Mouse (Mus musculus) CH12.LX (cell line): ENCODE data around the gene Dhx40.

Experiments
- BHLHE40 ChIP-seq: IDR thresholded peaks from 2 replicates; pipeline ENCODE4 v1.6.1; 2011; ENCODE audit warnings: mild to moderate bottlenecking, low read depth, low read length, improper control_type of control experiment
- CTCF ChIP-seq, 2 experiments: IDR thresholded peaks in 1 of 2; conservative IDR thresholded peaks in 1 of 2; 2 replicates each; pipeline ENCODE4 v1.5.1; 2011 to 2012; ENCODE audit warnings: low read depth in 2 of 2, low read length in 2 of 2, improper control_type of control experiment in 1 of 2, inconsistent platforms in 1 of 2, mild to moderate bottlenecking in 1 of 2, moderate library complexity in 1 of 2
- SIN3A ChIP-seq: IDR thresholded peaks from 2 replicates; pipeline ENCODE4 v1.6.1; 2012; ENCODE audit warnings: low read length, improper control_type of control experiment, inconsistent platforms
- TCF12 ChIP-seq: IDR thresholded peaks from 2 replicates; pipeline ENCODE4 v1.6.1; 2014; ENCODE audit warnings: low read depth, mild to moderate bottlenecking, inconsistent platforms, low read length, improper control_type of control experiment

DNA sequence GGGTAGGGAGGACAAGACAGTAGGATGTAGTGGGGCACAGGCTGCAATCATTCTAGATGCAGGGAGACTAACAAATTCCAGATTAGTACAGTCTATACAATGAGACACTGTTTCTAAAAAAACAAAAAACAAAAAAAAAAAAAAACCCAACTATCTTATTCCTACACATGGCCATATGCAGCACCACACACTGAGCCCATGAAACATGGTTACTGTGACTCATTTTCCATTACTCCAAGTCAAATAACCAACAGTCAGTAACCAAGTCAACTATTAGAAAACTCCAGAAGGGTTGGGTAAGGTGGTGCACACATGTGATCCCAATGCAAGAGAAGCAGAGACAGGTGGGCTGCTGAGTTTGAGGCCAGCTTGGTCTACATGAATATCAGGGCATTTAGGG is 55.1 kb downstream of the Dhx40 start:
- no peak for TF ChIP-seq TCF12
- no peak for TF ChIP-seq CTCF (conservative IDR thresholded peaks at IDR 0.05 in 1 of 2, IDR thresholded peaks at IDR 0.05 in 1 of 2; ENCODE audit: low read depth in 2 of 2, low read length in 2 of 2)
- no peak for TF ChIP-seq BHLHE40
- no peak for TF ChIP-seq SIN3A
